Mouse (Mus musculus): ENCODE results near the gene Engase. TPM values are rescaled to one million over a fixed set of nuclear protein-coding genes. Genes with fewer than 3 reads are reported as not detected.

Engase gene
- polyA plus RNA-seq, 1 experiment from 2014 or later, result 3.9 TPM

GRCm38 (mm10) chr11:118488907-118489270 is 12.3 kb downstream of the Engase start:
- no peak for DNase-seq (ENCODE audit: low spot score)
- no peak overlapping the region for H3K27ac ChIP-seq (ENCODE audit: low read depth, low read length)
- H3K27me3 ChIP-seq (replicated peaks; ENCODE audit: control insufficient read depth, insufficient read depth, low read length), result no peaks in the 10 kb centered on the region
- 70% methylated on average over 12 of the region's 12 CpGs for WGBS
- no peak for ATAC-seq
- H3K36me3 ChIP-seq (ENCODE audit: control insufficient read depth, insufficient read depth, low read length), result peaks cover 10% of the 10 kb centered on the region; the same call in 1 of the 2 replicates
- no peaks in the 10 kb centered on the region for H3K4me1 ChIP-seq (ENCODE audit: control insufficient read depth, insufficient read depth, low read length)
- no peak overlapping the region for H3K4me3 ChIP-seq (ENCODE audit: low read depth, low read length)
- H3K9me3 ChIP-seq (replicated peaks; ENCODE audit: control insufficient read depth, low read length), result no peaks in the 10 kb centered on the region
- no peak overlapping the region for H3K9ac ChIP-seq (ENCODE audit: low read length)
- no peak overlapping the region for H3K4me2 ChIP-seq (ENCODE audit: low read length)

- Histone ChIP-seq H3K4me1 (ENCODE audit: control insufficient read depth, insufficient read depth, low read length) (no peaks in the 10 kb centered on the region), H3K4me3 (ENCODE audit: low read depth, low read length) (no peak overlapping the region), H3K9ac (ENCODE audit: low read length) (0 out of 2 replicates have a peak overlapping the region, but pooled peaks have one; percentile 13), H3K27ac (ENCODE audit: low read depth, low read length) (no peak overlapping the region), H3K27me3 (replicated peaks; ENCODE audit: control insufficient read depth, insufficient read depth, low read length) (no peaks in the 10 kb centered on the region), H3K9me3 (replicated peaks; ENCODE audit: control insufficient read depth, low read length) (no peaks in the 10 kb centered on the region), H3K36me3 (ENCODE audit: control insufficient read depth, insufficient read depth, low read length) (peaks cover 8% of the 10 kb centered on the region; the same call in 1 of the 2 replicates), H3K4me2 (ENCODE audit: low read length) (0 out of 2 replicates have a peak overlapping the region, but pooled peaks have one; percentile 14)
- ATAC-seq (peak; percentile 64), DNase-seq (ENCODE audit: low spot score) (peak; percentile 58)
- 22% methylated on average over 22 of the region's 22 CpGs for WGBS
These were observed 14.1 kb downstream of the Engase start for GRCm38 (mm10) chr11:118490566-118491218.

- Histone ChIP-seq H3K9ac (ENCODE audit: low read length) (no peak overlapping the region), H3K4me3 (ENCODE audit: low read depth, low read length) (no peak overlapping the region), H3K4me2 (ENCODE audit: low read length) (no peak overlapping the region), H3K4me1 (ENCODE audit: control insufficient read depth, insufficient read depth, low read length) (no peaks in the 10 kb centered on the region), H3K36me3 (ENCODE audit: control insufficient read depth, insufficient read depth, low read length) (peaks cover 5% of the 10 kb centered on the region; the same call in 1 of the 2 replicates), H3K9me3 (replicated peaks; ENCODE audit: control insufficient read depth, low read length) (no peaks in the 10 kb centered on the region), H3K27ac (ENCODE audit: low read depth, low read length) (no peak overlapping the region), H3K27me3 (replicated peaks; ENCODE audit: control insufficient read depth, insufficient read depth, low read length) (no peaks in the 10 kb centered on the region)
- DNase-seq (ENCODE audit: low spot score) (no peak), ATAC-seq (no peak)
- 91% methylated on average over 7 of the region's 7 CpGs for WGBS
These were observed 14.6 kb downstream of the Engase start for GRCm38 (mm10) chr11:118491230-118491629.

- H3K4me3 ChIP-seq (ENCODE audit: low read depth, low read length), result no peak overlapping the region
- no peaks in the 10 kb centered on the region for H3K9me3 ChIP-seq (replicated peaks; ENCODE audit: control insufficient read depth, low read length)
- no peak overlapping the region for H3K9ac ChIP-seq (ENCODE audit: low read length)
- H3K4me1 ChIP-seq (ENCODE audit: control insufficient read depth, insufficient read depth, low read length), result no peaks in the 10 kb centered on the region
- H3K27ac ChIP-seq (ENCODE audit: low read depth, low read length), result no peak overlapping the region
- no peaks in the 10 kb centered on the region for H3K27me3 ChIP-seq (replicated peaks; ENCODE audit: control insufficient read depth, insufficient read depth, low read length)
- no peak overlapping the region for H3K4me2 ChIP-seq (ENCODE audit: low read length)
- ATAC-seq, result no peak
- DNase-seq (ENCODE audit: low spot score), result no peak
- 82% methylated on average over 2 of the region's 2 CpGs for WGBS
- H3K36me3 ChIP-seq (ENCODE audit: control insufficient read depth, insufficient read depth, low read length), result no peaks in the 10 kb centered on the region
These were observed 16.8 kb downstream of the Engase start for GRCm38 (mm10) chr11:118493458-118493857.

GRCm38 (mm10) chr11:118494001-118494737 is 17.5 kb downstream of the Engase start:
- WGBS, result 84% methylated on average over 12 of the region's 12 CpGs
- H3K27me3 ChIP-seq (replicated peaks; ENCODE audit: control insufficient read depth, insufficient read depth, low read length), result no peaks in the 10 kb centered on the region

GRCm38 (mm10) chr11:118495065-118495464 is 18.4 kb downstream of the Engase start:
- Histone ChIP-seq H3K27ac (ENCODE audit: low read depth, low read length) (no peak overlapping the region), H3K4me3 (ENCODE audit: low read depth, low read length) (no peak overlapping the region), H3K4me2 (ENCODE audit: low read length) (no peak overlapping the region), H3K27me3 (replicated peaks; ENCODE audit: control insufficient read depth, insufficient read depth, low read length) (no peaks in the 10 kb centered on the region), H3K4me1 (ENCODE audit: control insufficient read depth, insufficient read depth, low read length) (no peaks in the 10 kb centered on the region), H3K9ac (ENCODE audit: low read length) (no peak overlapping the region), H3K9me3 (replicated peaks; ENCODE audit: control insufficient read depth, low read length) (no peaks in the 10 kb centered on the region), H3K36me3 (ENCODE audit: control insufficient read depth, insufficient read depth, low read length) (no peaks in the 10 kb centered on the region)
- WGBS, result 52% methylated on average over 5 of the region's 5 CpGs
- ATAC-seq (no peak), DNase-seq (ENCODE audit: low spot score) (no peak)

More at GRCm38 (mm10) chr11:118494001-118494737, 17.5 kb downstream of the Engase start:
- no peak overlapping the region for H3K4me2 ChIP-seq (ENCODE audit: low read length)
- no peak overlapping the region for H3K27ac ChIP-seq (ENCODE audit: low read depth, low read length)
- no peak overlapping the region for H3K4me3 ChIP-seq (ENCODE audit: low read depth, low read length)
- DNase-seq (ENCODE audit: low spot score) (no peak), ATAC-seq (no peak)
- H3K4me1 ChIP-seq (ENCODE audit: control insufficient read depth, insufficient read depth, low read length), result no peaks in the 10 kb centered on the region
- no peaks in the 10 kb centered on the region for H3K36me3 ChIP-seq (ENCODE audit: control insufficient read depth, insufficient read depth, low read length)
- no peaks in the 10 kb centered on the region for H3K9me3 ChIP-seq (replicated peaks; ENCODE audit: control insufficient read depth, low read length)
- H3K9ac ChIP-seq (ENCODE audit: low read length), result no peak overlapping the region

- no peak overlapping the region for H3K4me2 ChIP-seq (ENCODE audit: low read length)
- no peak overlapping the region for H3K27ac ChIP-seq (ENCODE audit: low read depth, low read length)
- H3K4me1 ChIP-seq (ENCODE audit: control insufficient read depth, insufficient read depth, low read length), result no peaks in the 10 kb centered on the region
- no peaks in the 10 kb centered on the region for H3K27me3 ChIP-seq (replicated peaks; ENCODE audit: control insufficient read depth, insufficient read depth, low read length)
- no peaks in the 10 kb centered on the region for H3K36me3 ChIP-seq (ENCODE audit: control insufficient read depth, insufficient read depth, low read length)
- no peaks in the 10 kb centered on the region for H3K9me3 ChIP-seq (replicated peaks; ENCODE audit: control insufficient read depth, low read length)
- no peak overlapping the region for H3K4me3 ChIP-seq (ENCODE audit: low read depth, low read length)
- H3K9ac ChIP-seq (ENCODE audit: low read length), result no peak overlapping the region
- DNase-seq (ENCODE audit: low spot score) (no peak), ATAC-seq (no peak)
- 46% methylated on average over 20 of the region's 20 CpGs for WGBS
These were observed 19.5 kb downstream of the Engase start for GRCm38 (mm10) chr11:118496066-118496689.

GRCm38 (mm10) chr11:118502990-118503389 is 26.4 kb downstream of the Engase start:
- DNase-seq (ENCODE audit: low spot score) (no peak), ATAC-seq (no peak)
- Histone ChIP-seq H3K4me1 (ENCODE audit: control insufficient read depth, insufficient read depth, low read length) (0 out of 2 replicates have a peak, but pooled peaks cover 3% of the 10 kb centered on the region), H3K27ac (ENCODE audit: low read depth, low read length) (no peak overlapping the region), H3K27me3 (replicated peaks; ENCODE audit: control insufficient read depth, insufficient read depth, low read length) (no peaks in the 10 kb centered on the region), H3K9ac (ENCODE audit: low read length) (no peak overlapping the region), H3K4me2 (ENCODE audit: low read length) (no peak overlapping the region), H3K9me3 (replicated peaks; ENCODE audit: control insufficient read depth, low read length) (no peaks in the 10 kb centered on the region), H3K4me3 (ENCODE audit: low read depth, low read length) (no peak overlapping the region), H3K36me3 (ENCODE audit: control insufficient read depth, insufficient read depth, low read length) (0 out of 2 replicates have a peak, but pooled peaks cover 3% of the 10 kb centered on the region)
- 75% methylated on average over 6 of the region's 6 CpGs for WGBS

Measured in forebrain, embryonic 14.5 days (tissue).